Mouse (Mus musculus): Measurements from ENCODE around the gene Gipc2. TPM values are rescaled to one million over a fixed set of nuclear protein-coding genes. Genes with fewer than 3 reads are reported as not detected.
A peak's percentile ranks its signal among the peaks of the same experiment; 100 is the strongest.
"Not testable (repeated sequence)": the region's sequence is repeated elsewhere in the genome, so short reads cannot be mapped to it uniquely, and the experiment has no call there.

The Gipc2 gene
- total RNA-seq, 4 experiments from 2014 or later: 0.61 to 1.8 (median 0.82) TPM

- DNase-seq: no peak
These were observed 11.9 kb downstream of the Gipc2 start for GRCm38 (mm10) chr3:152154095-152154494.

- no peak for DNase-seq
These were observed 12.9 kb downstream of the Gipc2 start for GRCm38 (mm10) chr3:152153152-152153551.

DNA sequence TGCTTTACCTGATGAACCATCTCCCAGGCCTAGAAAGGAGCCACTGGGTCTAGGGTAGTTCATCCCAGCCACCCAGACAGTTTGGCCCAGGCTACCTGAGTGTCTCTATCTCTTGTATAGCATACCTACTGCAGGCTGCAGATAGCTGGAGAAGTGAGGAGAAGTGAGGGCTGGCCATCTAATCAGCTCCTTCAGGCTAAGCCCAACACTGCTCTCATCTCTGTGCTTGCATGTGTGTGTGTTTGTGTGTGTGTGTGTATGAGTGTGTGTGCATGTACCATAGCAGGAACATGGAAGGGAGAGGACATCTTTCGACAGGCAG is 13.6 kb downstream of the Gipc2 start:
- no peak for DNase-seq

DNA sequence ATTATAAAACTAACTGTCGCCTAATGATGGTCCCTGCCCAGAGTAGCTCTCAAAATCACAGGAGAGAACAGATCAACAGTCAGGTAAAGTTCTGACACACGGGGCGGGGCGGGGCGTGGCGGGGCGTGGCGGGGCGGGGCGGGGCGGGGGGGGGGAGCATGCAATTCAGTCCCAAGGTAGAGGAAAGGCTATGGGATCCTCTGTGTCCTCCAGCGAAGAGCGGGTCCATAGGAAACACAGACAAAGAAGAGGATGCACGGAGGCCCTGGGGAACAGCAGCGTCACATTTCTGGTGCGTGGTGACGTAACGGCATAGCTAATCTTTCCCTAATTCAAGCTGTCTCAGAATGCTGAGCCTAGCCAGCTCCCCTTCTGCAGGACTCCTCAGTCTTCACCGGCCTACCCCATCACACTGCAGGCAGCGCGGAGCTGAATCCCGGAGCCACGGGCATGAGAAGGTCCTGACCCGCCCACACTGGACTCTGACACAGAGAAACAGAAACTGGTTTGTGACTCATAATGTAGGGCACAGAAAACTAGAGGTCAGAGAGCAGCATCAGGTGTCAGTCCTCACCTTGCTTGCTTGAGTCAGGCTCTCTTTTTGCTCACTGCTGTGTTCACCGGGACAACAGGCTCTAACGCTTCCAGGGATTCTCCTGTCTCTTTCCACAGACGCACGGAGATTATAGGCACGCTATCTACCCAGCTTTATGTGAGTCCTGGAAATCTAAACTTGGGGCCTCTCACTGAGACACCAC is 14.1 kb downstream of the Gipc2 start:
- DNase-seq: no peak

- DNase-seq: no peak
These were observed 16.2 kb downstream of the Gipc2 start for GRCm38 (mm10) chr3:152149863-152150262.

- no peak for DNase-seq
These were observed 16.6 kb downstream of the Gipc2 start for GRCm38 (mm10) chr3:152149449-152149848.

- no peak for DNase-seq
These were observed 18.8 kb downstream of the Gipc2 start for GRCm38 (mm10) chr3:152147085-152147831.

DNA sequence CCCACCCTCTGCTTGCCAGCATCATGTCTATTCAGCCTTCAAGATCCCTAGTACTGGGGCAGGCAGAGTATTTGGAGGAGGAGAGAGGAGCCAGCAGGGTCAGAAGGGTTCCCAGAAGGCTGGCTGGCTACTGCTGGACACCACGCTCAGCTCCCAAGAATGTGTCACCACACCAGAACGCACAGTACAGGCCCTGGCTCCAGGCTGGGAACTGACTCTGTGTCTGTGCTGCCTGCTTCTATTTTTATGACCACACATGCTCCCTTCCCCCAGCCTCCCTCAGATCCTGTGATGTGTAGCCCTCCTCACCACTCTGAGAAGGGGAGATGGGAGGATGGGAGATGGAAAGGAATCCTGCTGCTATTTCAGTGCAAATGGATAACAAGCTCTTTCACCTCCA is 20.8 kb downstream of the Gipc2 start:
- DNase-seq: no peak

GRCm38 (mm10) chr3:152142989-152143695 is 22.9 kb downstream of the Gipc2 start:
- no peak for DNase-seq

DNA sequence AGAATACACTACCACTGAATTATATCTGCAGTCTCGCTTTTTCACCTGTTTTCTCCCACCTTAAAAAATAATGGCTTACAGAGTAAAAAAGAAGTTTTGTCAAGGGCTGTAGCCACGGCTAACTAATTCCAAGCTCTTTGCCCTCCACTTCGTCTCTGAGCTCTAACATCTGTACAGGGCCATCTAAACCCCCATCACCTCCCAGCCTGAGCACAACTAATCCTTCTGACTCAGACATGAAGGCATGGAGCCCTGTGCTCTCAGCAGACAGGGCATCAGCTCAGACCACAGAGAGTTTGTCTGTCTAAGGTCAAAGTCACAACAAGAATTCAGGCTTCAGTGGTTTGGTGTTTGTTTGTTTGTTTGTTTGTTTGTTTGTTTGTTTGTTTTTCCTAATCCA is 23.9 kb downstream of the Gipc2 start:
- DNase-seq: no peak

DNA sequence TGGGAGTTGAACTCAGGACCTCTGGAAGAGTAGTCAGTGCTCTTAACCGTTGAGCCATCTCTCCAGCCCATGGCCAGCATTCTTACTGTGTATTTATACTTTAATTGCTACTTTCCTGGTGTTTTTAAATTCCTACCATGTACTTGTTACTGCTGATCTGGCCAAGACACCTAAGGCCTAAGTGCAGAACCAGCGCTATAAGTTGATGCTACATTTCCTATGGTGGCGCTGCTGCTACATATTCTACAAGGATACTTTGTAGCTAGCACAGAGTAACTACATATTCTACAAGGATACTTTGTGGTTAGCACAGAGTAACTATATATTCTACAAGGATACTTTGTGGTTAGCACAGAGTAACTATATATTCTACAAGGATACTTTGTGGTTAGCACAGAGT is 26.7 kb downstream of the Gipc2 start:
- DNase-seq: not testable (repeated sequence)

DNA sequence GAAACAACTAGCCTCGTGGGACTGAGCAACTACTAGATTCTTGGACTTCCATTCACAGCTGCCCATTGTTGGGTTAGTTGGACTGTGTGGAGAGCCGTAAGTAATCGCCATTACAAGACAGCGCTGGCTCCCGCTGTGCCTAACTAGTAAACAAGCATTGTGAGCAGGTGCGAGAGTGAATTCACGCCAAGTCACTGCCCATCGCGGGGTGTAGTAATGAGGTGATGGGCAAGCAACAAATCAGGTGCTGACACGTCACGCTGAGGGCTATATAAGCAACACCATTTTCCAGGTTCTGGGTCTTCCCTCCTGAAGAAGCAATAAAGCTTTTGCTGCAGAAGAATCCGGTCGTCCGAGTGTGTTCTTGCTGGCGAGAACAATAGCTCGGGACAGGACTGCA is 29.9 kb downstream of the Gipc2 start:
- not testable (repeated sequence) for DNase-seq

DNA sequence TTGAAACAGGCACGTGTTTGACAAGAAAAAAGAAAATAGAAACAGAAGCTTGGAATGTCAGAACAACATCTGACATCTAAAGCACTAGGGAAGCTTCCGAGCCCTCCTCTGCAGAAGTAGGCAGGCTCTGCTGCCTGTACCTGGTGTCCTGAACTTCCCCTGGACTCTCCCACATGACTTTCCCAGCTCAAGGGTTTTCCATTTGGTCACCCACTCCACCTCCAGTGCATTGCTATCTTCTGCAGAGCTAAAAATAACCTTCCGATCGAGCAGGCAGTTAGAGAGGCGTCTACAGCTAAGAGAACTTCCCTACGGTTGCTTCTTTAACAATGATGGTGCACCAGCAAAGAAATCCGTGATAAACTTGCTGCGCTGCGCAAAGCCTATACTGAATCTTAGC is 32.4 kb downstream of the Gipc2 start:
- DNase-seq: no peak

DNA sequence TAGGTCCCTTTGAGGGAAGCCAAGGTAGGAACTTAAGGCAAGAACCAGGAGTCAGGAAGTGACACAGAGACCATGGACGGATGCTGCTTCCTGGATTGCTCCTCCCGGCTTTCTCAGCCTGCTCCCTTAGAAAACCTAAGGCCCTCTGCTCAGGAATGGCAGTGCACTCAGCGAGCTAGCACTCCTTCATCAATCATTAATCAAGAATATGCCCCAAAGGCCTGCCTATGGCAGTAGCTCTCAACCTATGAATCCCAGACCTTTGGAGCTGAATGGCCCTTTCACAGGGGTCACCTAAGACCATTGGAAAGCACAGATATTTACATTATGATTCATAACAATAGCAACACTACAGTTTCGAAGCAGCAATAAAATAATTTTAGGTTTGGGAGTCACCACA is 35.1 kb downstream of the Gipc2 start:
- no peak for DNase-seq

DNA sequence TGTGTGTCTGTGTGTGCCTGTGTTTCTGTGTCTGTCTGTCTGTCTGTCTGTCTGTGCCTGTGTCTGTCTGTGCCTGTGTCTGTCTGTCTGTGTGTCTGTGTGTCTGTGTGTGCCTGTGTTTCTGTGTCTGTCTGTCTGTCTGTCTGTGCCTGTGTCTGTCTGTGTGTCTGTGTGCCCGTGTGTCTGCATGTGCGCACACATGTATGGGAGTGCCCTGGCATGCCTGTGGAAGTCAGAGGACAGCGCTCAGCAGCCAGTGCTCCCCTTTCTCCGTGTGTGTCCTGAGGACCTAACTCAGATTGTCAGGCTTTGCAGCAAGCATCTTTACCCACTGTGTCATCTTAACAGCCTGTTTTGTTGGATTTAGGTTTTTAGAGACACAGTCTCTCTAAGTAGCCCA is 36.6 kb downstream of the Gipc2 start:
- DNase-seq: not testable (repeated sequence)

DNA sequence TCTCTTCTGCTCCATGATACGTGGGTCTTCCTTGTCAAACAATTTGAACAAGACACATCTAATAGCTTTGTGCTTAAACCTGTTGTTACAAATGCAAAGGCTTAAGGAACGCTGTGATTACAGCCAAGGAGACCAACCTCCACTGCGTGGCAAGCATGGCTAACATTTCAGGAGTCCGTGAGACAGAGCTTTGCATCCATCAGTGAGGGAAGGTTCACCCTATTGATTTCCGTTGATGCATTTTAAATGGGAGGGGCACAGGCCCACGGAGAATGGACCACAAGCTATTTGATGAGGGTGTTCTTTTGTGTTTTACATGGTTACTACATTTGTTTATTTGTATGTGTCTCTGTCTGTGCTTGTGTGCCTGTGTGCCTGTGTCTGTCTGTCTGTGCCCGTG is 37.4 kb downstream of the Gipc2 start:
- no peak for DNase-seq

- no peak for DNase-seq
These were observed 38.9 kb downstream of the Gipc2 start for GRCm38 (mm10) chr3:152127144-152127543.

DNA sequence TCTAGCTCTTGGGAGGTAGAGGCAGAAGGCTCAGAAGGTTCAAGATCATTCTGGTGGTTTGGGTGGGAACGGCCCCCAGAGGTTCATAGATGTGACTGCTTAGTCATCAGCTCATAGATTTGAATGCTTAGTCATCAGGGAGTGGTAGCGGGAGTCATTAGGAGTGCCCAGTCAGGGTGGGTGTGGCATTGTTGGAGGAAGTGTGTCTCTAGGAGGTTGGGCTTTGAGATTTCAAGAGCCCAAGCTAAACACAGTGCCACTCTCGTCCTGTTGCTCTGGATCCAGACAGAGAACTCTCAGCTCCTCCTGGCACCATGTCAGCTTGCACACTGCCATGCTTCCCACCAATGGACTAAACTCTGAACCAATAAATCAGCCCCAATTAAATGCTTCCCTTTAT is 43.3 kb downstream of the Gipc2 start:
- peak; percentile 31 for DNase-seq

- DNase-seq: peak; percentile 82
These were observed 43.9 kb downstream of the Gipc2 start for GRCm38 (mm10) chr3:152122101-152122500.

DNA sequence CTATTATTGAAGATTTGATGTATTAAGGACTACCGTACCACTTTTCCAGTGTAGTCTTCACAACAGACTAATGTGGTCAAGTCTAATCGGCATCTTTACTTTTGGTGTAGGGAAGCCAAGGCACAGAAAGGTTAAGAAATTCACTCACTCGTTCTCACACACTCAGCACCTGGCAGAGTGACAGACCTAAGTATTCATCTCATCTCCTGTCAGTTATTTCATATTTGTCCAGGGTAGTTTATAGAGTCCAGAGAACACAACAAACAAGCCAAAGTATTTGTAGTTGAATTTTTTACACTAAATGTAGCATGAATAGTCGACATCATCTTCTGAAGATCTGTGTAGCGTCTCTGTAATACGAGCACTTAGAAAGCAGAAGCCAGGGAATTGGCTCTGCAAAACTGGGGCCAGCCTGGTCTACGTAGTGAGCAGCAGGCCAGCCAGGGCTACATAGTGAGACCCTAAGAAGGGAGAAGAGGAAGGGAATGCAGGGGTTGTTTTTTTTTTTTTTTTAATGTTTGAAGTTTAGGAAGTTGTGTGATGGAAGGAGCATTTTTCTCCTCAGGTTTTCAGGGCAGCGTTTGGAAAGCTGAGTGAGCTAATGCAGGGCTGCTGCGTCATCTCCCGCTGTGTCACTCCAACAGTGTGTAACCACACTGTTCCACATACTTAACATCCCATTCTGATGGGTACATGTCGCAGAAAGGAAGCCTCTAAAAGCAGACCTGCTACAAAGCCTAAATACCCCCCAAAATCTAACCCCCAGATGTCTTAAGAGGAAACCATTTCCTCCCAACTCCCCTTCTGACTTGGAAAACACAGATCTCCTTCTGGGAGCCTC is 44.6 kb downstream of the Gipc2 start:
- no peak for DNase-seq

DNA sequence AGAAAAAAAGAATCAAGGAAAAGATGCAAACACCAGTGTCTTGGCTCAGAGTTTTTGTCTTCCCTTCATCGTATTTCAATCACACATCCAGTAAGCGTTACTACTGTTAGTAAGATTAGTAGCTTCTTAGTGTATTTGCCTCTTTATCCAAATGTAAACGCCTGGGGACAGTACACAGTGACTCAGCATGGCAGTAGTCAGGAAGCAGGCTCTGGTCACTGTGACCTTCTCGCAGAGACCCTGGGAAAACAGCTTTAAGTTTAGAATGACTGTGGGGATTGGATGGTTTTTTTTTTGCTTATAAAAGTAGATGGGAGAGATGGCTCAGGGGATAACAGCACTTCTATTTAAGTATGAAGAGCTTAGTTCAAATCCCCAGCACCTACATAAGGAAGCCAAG is 46.0 kb downstream of the Gipc2 start:
- no peak for DNase-seq

DNA sequence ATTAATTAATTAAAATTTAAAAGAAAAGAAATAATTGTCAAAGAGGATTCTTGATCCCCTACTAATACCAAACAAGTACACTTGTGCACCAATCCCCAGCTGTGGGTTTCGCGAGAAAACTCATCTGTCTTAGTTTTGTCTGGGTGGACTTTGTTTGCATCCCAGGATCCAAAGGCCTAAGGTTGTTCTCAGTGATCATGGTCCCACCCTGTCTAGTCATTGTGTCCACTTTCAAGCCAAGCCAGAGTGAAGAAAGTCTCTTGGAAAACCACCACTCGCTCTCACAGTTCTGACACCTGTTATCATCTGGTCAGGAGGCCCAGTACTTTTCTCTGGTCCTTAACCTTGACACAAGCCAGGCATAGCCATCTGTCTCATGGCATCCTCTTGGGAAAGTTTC is 48.1 kb downstream of the Gipc2 start:
- no peak for DNase-seq

- no peak for DNase-seq
These were observed 49.9 kb downstream of the Gipc2 start for GRCm38 (mm10) chr3:152116140-152116539.
